Mouse (Mus musculus): ENCODE results near the gene Pknox2. TPM values are rescaled to one million over a fixed set of nuclear protein-coding genes. Genes with fewer than 3 reads are reported as not detected.

Pknox2 gene
- polyA plus RNA-seq, 1 experiment from 2014 or later, result 11.4 TPM

DNA sequence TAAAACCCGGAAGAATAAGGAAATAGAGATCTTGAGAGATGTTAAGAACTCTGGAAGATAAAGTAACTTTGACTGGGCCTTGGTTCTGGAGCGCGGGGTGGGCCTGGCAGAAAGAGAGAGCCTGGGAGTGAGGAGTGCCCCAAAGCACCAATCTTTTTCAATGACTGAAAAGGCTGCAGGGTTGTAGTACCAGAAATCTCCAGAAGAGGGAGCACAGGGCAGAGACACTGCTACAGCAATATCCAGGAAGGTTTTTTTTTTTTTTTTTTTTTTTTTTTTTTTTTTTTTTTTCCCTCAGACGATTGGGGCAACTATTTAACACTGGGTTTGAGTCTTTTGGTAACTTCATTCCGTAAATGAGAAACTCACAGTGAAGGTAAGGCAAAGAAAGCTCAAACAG lies 176.6 kb downstream of the Pknox2 start:
- no peak; the same call in 1 of the 2 replicates for ATAC-seq (ENCODE audit: borderline replicate concordance, extremely low read depth, low FRiP score, low TSS enrichment)
- 5% methylated on average over 5 of the region's 5 CpGs for WGBS
- H3K4me2 ChIP-seq, result peak overlapping the region; percentile 16; the same call in 1 of the 2 replicates

DNA sequence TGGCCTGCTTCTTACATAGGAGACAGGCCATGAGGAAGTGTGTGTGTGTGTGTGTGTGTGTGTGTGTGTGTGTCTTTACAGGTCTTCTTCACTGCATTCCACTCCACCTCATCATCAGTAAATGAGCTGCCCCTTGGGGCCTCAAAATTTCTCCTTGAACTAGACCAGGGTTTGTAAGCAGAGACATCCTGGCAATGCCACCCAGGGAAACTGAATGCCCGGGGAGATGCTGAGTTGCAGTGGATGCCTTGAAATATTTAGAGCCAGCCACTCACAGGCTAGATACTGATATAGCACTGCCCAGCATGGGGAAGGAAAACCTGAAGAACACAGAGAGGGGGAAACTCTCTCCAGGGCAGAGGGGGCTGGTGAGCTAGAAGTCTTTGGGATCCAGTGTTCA lies 178.1 kb downstream of the Pknox2 start:
- no peaks in the 10 kb centered on the region for H3K36me3 ChIP-seq
- 88% methylated on average over 1 of the region's 1 CpGs for WGBS
- no peaks in the 10 kb centered on the region for H3K27me3 ChIP-seq
- no peaks in the 10 kb centered on the region for H3K9me3 ChIP-seq
- peaks cover 7% of the 10 kb centered on the region for H3K4me1 ChIP-seq
- no peak overlapping the region for H3K4me3 ChIP-seq
- H3K27ac ChIP-seq, result no peak overlapping the region
- H3K9ac ChIP-seq, result no peak overlapping the region
- no peak overlapping the region for H3K4me2 ChIP-seq
- ATAC-seq (ENCODE audit: borderline replicate concordance, extremely low read depth, low FRiP score, low TSS enrichment), result no peak

More for the DNA sequence above, 176.6 kb downstream of the Pknox2 start:
- H3K9ac ChIP-seq, result no peak overlapping the region
- no peak overlapping the region for H3K4me3 ChIP-seq
- H3K4me1 ChIP-seq, result peaks cover 10% of the 10 kb centered on the region
- H3K27me3 ChIP-seq, result no peaks in the 10 kb centered on the region
- 0 out of 2 replicates have a peak overlapping the region, but pooled peaks have one; percentile 19 for H3K27ac ChIP-seq
- no peaks in the 10 kb centered on the region for H3K9me3 ChIP-seq
- H3K36me3 ChIP-seq, result no peaks in the 10 kb centered on the region

- H3K4me2 ChIP-seq, result no peak overlapping the region
- no peaks in the 10 kb centered on the region for H3K9me3 ChIP-seq
- no peak for ATAC-seq (ENCODE audit: borderline replicate concordance, extremely low read depth, low FRiP score, low TSS enrichment)
- H3K9ac ChIP-seq, result no peak overlapping the region
- H3K4me1 ChIP-seq, result peaks cover 7% of the 10 kb centered on the region
- 46% methylated on average over 7 of the region's 7 CpGs for WGBS
- no peak overlapping the region for H3K4me3 ChIP-seq
- H3K27me3 ChIP-seq, result no peaks in the 10 kb centered on the region
- H3K27ac ChIP-seq, result no peak overlapping the region
- no peaks in the 10 kb centered on the region for H3K36me3 ChIP-seq
These were observed 178.5 kb downstream of the Pknox2 start for GRCm38 (mm10) chr9:36968713-36969112.

GRCm38 (mm10) chr9:36968236-36968635 lies 179.0 kb downstream of the Pknox2 start:
- H3K9me3 ChIP-seq, result no peaks in the 10 kb centered on the region
- no peak overlapping the region for H3K27ac ChIP-seq
- H3K4me3 ChIP-seq, result no peak overlapping the region
- H3K4me2 ChIP-seq, result no peak overlapping the region
- H3K27me3 ChIP-seq, result no peaks in the 10 kb centered on the region
- WGBS, result 77% methylated on average over 7 of the region's 7 CpGs
- H3K9ac ChIP-seq, result no peak overlapping the region
- peaks cover 7% of the 10 kb centered on the region for H3K4me1 ChIP-seq
- no peak for ATAC-seq (ENCODE audit: borderline replicate concordance, extremely low read depth, low FRiP score, low TSS enrichment)
- no peaks in the 10 kb centered on the region for H3K36me3 ChIP-seq

DNA sequence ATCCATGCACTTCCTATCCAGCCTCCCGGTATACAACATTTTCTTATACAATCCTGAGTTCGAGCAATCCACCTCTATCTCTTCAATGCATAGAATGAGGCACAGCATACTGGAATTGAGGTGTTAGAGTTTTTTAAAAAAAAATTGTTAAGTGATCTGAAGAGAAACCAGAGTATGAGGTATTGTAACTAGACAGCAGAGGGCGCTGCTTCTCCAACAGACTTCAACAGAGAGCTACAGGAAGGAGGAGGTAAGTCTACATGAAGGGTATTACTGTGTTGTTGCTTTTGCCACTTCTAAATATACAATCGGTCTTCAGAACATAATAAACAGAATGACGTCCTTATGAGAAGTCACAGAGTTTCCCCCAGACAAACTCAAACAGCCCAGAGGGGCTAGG lies 181.5 kb downstream of the Pknox2 start:
- ATAC-seq (ENCODE audit: borderline replicate concordance, extremely low read depth, low FRiP score, low TSS enrichment), result no peak
- Histone ChIP-seq H3K9ac (no peak overlapping the region), H3K27ac (no peak overlapping the region), H3K4me1 (no peaks in the 10 kb centered on the region), H3K36me3 (no peaks in the 10 kb centered on the region), H3K4me3 (no peak overlapping the region), H3K27me3 (no peaks in the 10 kb centered on the region), H3K9me3 (no peaks in the 10 kb centered on the region), H3K4me2 (no peak overlapping the region)
- WGBS, result 66% methylated on average over 5 of the region's 5 CpGs

GRCm38 (mm10) chr9:36964230-36964629 lies 183.0 kb downstream of the Pknox2 start:
- 23% methylated on average over 5 of the region's 5 CpGs for WGBS
- Histone ChIP-seq H3K27ac (no peak overlapping the region), H3K9ac (no peak overlapping the region), H3K4me1 (no peaks in the 10 kb centered on the region), H3K27me3 (no peaks in the 10 kb centered on the region), H3K36me3 (no peaks in the 10 kb centered on the region), H3K4me3 (no peak overlapping the region), H3K4me2 (no peak overlapping the region), H3K9me3 (no peaks in the 10 kb centered on the region)
- no peak for ATAC-seq (ENCODE audit: borderline replicate concordance, extremely low read depth, low FRiP score, low TSS enrichment)

DNA sequence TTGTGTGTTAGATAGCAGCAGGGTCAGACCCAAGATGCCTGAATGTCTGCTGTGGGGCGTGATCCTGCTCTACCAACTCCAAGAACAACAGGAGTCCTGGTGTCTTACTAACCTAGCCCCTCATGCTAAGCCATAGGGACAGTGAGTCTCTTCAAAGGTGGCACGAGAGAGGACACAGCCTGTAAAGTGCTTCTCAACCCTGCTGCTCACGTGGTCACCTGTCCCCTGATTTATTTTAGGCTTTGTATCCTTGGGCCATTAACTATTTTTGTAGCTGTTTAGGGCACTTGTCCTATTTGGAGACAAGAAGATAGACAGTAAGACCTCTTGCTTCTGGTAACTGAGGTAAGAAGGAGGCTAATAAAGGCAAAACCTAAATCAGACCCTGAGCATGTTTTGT lies 183.7 kb downstream of the Pknox2 start:
- H3K27me3 ChIP-seq, result no peaks in the 10 kb centered on the region
- H3K9ac ChIP-seq, result no peak overlapping the region
- H3K9me3 ChIP-seq, result no peaks in the 10 kb centered on the region
- 58% methylated on average over 3 of the region's 3 CpGs for WGBS
- no peaks in the 10 kb centered on the region for H3K4me1 ChIP-seq
- no peak overlapping the region for H3K4me3 ChIP-seq
- no peak overlapping the region for H3K4me2 ChIP-seq
- no peak for ATAC-seq (ENCODE audit: borderline replicate concordance, extremely low read depth, low FRiP score, low TSS enrichment)
- H3K27ac ChIP-seq, result no peak overlapping the region
- no peaks in the 10 kb centered on the region for H3K36me3 ChIP-seq

DNA sequence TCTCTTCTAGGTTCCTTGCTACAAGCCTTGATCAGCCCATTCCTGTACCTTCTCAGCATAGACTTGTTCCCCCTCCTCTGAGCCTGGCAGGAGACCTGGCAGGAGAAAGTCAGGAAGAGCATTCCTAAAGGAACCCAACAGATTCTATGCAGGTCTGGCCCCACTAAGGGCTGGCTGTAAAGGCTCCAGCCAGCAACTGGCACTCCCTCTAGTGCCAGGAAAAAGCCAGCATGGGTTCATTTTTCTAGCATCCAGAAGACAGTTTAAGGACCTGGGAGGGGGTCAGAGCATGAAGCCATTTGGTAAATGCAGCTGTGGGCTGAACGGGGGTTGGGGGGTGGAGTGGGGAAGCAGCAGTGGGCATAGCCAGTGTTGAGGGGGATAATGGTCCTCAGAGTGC lies 185.3 kb downstream of the Pknox2 start:
- Histone ChIP-seq H3K27ac (no peak overlapping the region), H3K4me1 (no peaks in the 10 kb centered on the region), H3K9ac (no peak overlapping the region), H3K36me3 (no peaks in the 10 kb centered on the region), H3K4me2 (no peak overlapping the region), H3K4me3 (no peak overlapping the region), H3K9me3 (no peaks in the 10 kb centered on the region), H3K27me3 (no peaks in the 10 kb centered on the region)
- WGBS, result 31% methylated on average over 1 of the region's 1 CpGs
- ATAC-seq (ENCODE audit: borderline replicate concordance, extremely low read depth, low FRiP score, low TSS enrichment), result no peak

- WGBS, result 87% methylated on average over 5 of the region's 5 CpGs
- Histone ChIP-seq H3K9me3 (no peaks in the 10 kb centered on the region), H3K4me2 (no peak overlapping the region), H3K4me1 (no peaks in the 10 kb centered on the region), H3K9ac (no peak overlapping the region), H3K27ac (no peak overlapping the region), H3K27me3 (no peaks in the 10 kb centered on the region), H3K4me3 (no peak overlapping the region), H3K36me3 (no peaks in the 10 kb centered on the region)
- no peak for ATAC-seq (ENCODE audit: borderline replicate concordance, extremely low read depth, low FRiP score, low TSS enrichment)
These were observed 186.1 kb downstream of the Pknox2 start for GRCm38 (mm10) chr9:36961153-36961552.

GRCm38 (mm10) chr9:36951133-36951484 lies 196.1 kb downstream of the Pknox2 start:
- no peak overlapping the region for H3K4me2 ChIP-seq
- ATAC-seq (ENCODE audit: borderline replicate concordance, extremely low read depth, low FRiP score, low TSS enrichment), result no peak
- H3K27ac ChIP-seq, result no peak overlapping the region
- 86% methylated on average over 2 of the region's 2 CpGs for WGBS
- H3K4me1 ChIP-seq, result peaks cover 12% of the 10 kb centered on the region
- no peaks in the 10 kb centered on the region for H3K27me3 ChIP-seq
- H3K9ac ChIP-seq, result no peak overlapping the region
- H3K9me3 ChIP-seq, result no peaks in the 10 kb centered on the region
- H3K36me3 ChIP-seq, result no peaks in the 10 kb centered on the region
- H3K4me3 ChIP-seq, result no peak overlapping the region

- Histone ChIP-seq H3K4me2 (no peak overlapping the region), H3K4me1 (peaks cover 12% of the 10 kb centered on the region), H3K9me3 (no peaks in the 10 kb centered on the region), H3K9ac (no peak overlapping the region), H3K27ac (no peak overlapping the region), H3K36me3 (no peaks in the 10 kb centered on the region), H3K27me3 (no peaks in the 10 kb centered on the region), H3K4me3 (no peak overlapping the region)
- 26% methylated on average over 14 of the region's 14 CpGs for WGBS
- no peak for ATAC-seq (ENCODE audit: borderline replicate concordance, extremely low read depth, low FRiP score, low TSS enrichment)
These were observed 196.7 kb downstream of the Pknox2 start for GRCm38 (mm10) chr9:36950271-36951132.

GRCm38 (mm10) chr9:36948181-36948580 lies 199.0 kb downstream of the Pknox2 start:
- H3K9ac ChIP-seq, result no peak overlapping the region
- peaks cover 12% of the 10 kb centered on the region for H3K4me1 ChIP-seq
- no peak for ATAC-seq (ENCODE audit: borderline replicate concordance, extremely low read depth, low FRiP score, low TSS enrichment)
- 82% methylated on average over 5 of the region's 5 CpGs for WGBS
- no peak overlapping the region for H3K4me2 ChIP-seq
- H3K4me3 ChIP-seq, result no peak overlapping the region
- no peaks in the 10 kb centered on the region for H3K27me3 ChIP-seq
- no peaks in the 10 kb centered on the region for H3K9me3 ChIP-seq
- no peaks in the 10 kb centered on the region for H3K36me3 ChIP-seq
- H3K27ac ChIP-seq, result peak overlapping the region; percentile 58
